Mouse (Mus musculus): Measurements from ENCODE around the gene Sp6. TPM values are rescaled to one million over a fixed set of nuclear protein-coding genes. Genes with fewer than 3 reads are reported as not detected.

Sp6 gene
- polyA plus RNA-seq, 1 experiment from 2014 or later, result 0.07 TPM

- H3K27me3 ChIP-seq (ENCODE audit: insufficient read depth, low read length), result no peaks in the 10 kb centered on the region
- no peaks in the 10 kb centered on the region for H3K9me3 ChIP-seq (ENCODE audit: low read length)
- DNase-seq (no peak), ATAC-seq (no peak)
- no peaks in the 10 kb centered on the region for H3K36me3 ChIP-seq (replicated peaks; ENCODE audit: insufficient read depth, low read length)
- 77% methylated on average over 4 of the region's 4 CpGs for WGBS (ENCODE audit: insufficient replicate concordance)
- no peak overlapping the region for H3K27ac ChIP-seq (ENCODE audit: low read depth)
- no peak overlapping the region for H3K4me3 ChIP-seq (ENCODE audit: low read depth, low read length)
- H3K4me1 ChIP-seq (ENCODE audit: insufficient read depth), result peaks cover 12% of the 10 kb centered on the region
- no peak for TF ChIP-seq CTCF (IDR thresholded peaks at IDR 0.05; ENCODE audit: low read depth)
- TF ChIP-seq EP300 (IDR thresholded peaks at IDR 0.05; ENCODE audit: low read depth), result no peak
- H3K4me2 ChIP-seq (ENCODE audit: low read depth, low read length), result no peak overlapping the region
- H3K9ac ChIP-seq (replicated peaks), result no peak overlapping the region
Measured at GRCm38 (mm10) chr11:97033781-97034180, 20.6 kb downstream of the Sp6 start.

GRCm38 (mm10) chr11:97036141-97036540 lies 22.9 kb downstream of the Sp6 start:
- 75% methylated on average over 5 of the region's 5 CpGs for WGBS (ENCODE audit: insufficient replicate concordance)
- Histone ChIP-seq H3K36me3 (replicated peaks; ENCODE audit: insufficient read depth, low read length) (no peaks in the 10 kb centered on the region), H3K27me3 (ENCODE audit: insufficient read depth, low read length) (no peaks in the 10 kb centered on the region), H3K27ac (ENCODE audit: low read depth) (no peak overlapping the region), H3K4me1 (ENCODE audit: insufficient read depth) (peaks cover 9% of the 10 kb centered on the region; the same call in 1 of the 2 replicates), H3K9ac (replicated peaks) (no peak overlapping the region), H3K4me3 (ENCODE audit: low read depth, low read length) (no peak overlapping the region), H3K4me2 (ENCODE audit: low read depth, low read length) (no peak overlapping the region), H3K9me3 (ENCODE audit: low read length) (no peaks in the 10 kb centered on the region)
- ATAC-seq (no peak), DNase-seq (no peak)
- TF ChIP-seq EP300 (IDR thresholded peaks at IDR 0.05; ENCODE audit: low read depth), result no peak
- TF ChIP-seq CTCF (IDR thresholded peaks at IDR 0.05; ENCODE audit: low read depth), result no peak

GRCm38 (mm10) chr11:97038881-97039280 lies 25.7 kb downstream of the Sp6 start:
- Histone ChIP-seq H3K4me3 (ENCODE audit: low read depth, low read length) (no peak overlapping the region), H3K4me2 (ENCODE audit: low read depth, low read length) (no peak overlapping the region), H3K27ac (ENCODE audit: low read depth) (no peak overlapping the region), H3K36me3 (replicated peaks; ENCODE audit: insufficient read depth, low read length) (peaks cover 3% of the 10 kb centered on the region; the same call in 1 of the 2 replicates), H3K27me3 (ENCODE audit: insufficient read depth, low read length) (no peaks in the 10 kb centered on the region), H3K4me1 (ENCODE audit: insufficient read depth) (peaks cover 16% of the 10 kb centered on the region), H3K9ac (replicated peaks) (no peak overlapping the region), H3K9me3 (ENCODE audit: low read length) (no peaks in the 10 kb centered on the region)
- WGBS (ENCODE audit: insufficient replicate concordance), result 68% methylated on average over 7 of the region's 7 CpGs
- DNase-seq, result no peak
- no peak for ATAC-seq
- TF ChIP-seq CTCF (IDR thresholded peaks at IDR 0.05; ENCODE audit: low read depth), result no peak
- TF ChIP-seq EP300 (IDR thresholded peaks at IDR 0.05; ENCODE audit: low read depth), result no peak

GRCm38 (mm10) chr11:97040301-97041021 lies 27.3 kb downstream of the Sp6 start:
- no peak for TF ChIP-seq EP300 (IDR thresholded peaks at IDR 0.05; ENCODE audit: low read depth)
- no peak for TF ChIP-seq CTCF (IDR thresholded peaks at IDR 0.05; ENCODE audit: low read depth)
- H3K27me3 ChIP-seq (ENCODE audit: insufficient read depth, low read length), result no peaks in the 10 kb centered on the region
- peak overlapping the region; percentile 88; the same call in 1 of the 2 replicates for H3K9ac ChIP-seq (replicated peaks)
- H3K36me3 ChIP-seq (replicated peaks; ENCODE audit: insufficient read depth, low read length), result peaks cover 5% of the 10 kb centered on the region; the same call in 1 of the 2 replicates
- peak overlapping the region; percentile 97 for H3K4me2 ChIP-seq (ENCODE audit: low read depth, low read length)
- ATAC-seq (no peak), DNase-seq (no peak)
- WGBS (ENCODE audit: insufficient replicate concordance), result 31% methylated on average over 12 of the region's 12 CpGs
- H3K4me3 ChIP-seq (ENCODE audit: low read depth, low read length), result peak overlapping the region; percentile 86
- H3K9me3 ChIP-seq (ENCODE audit: low read length), result no peaks in the 10 kb centered on the region
- H3K27ac ChIP-seq (ENCODE audit: low read depth), result peak overlapping the region; percentile 81; the same call in 1 of the 2 replicates
- H3K4me1 ChIP-seq (ENCODE audit: insufficient read depth), result peaks cover 16% of the 10 kb centered on the region

GRCm38 (mm10) chr11:97041022-97041899 lies 28.1 kb downstream of the Sp6 start, which contains the start of the genes Lrrc46 and Mrpl10:
Gene Lrrc46, minus strand, starts transcription at chr11:97041407.
Gene Mrpl10, plus strand, starts transcription at chr11:97041560.
- no peak for TF ChIP-seq CTCF (IDR thresholded peaks at IDR 0.05; ENCODE audit: low read depth)
- TF ChIP-seq EP300 (IDR thresholded peaks at IDR 0.05; ENCODE audit: low read depth), result 0 out of 2 replicates have a peak, but pooled peaks have one; percentile 36
- DNase-seq (peak; percentile 96), ATAC-seq (peak; percentile 91)
- H3K36me3 ChIP-seq (replicated peaks; ENCODE audit: insufficient read depth, low read length), result peaks cover 8% of the 10 kb centered on the region; the same call in 1 of the 2 replicates
- peak within 1 kb of the TSS; percentile 88 for H3K9ac ChIP-seq (replicated peaks)
- under 1% methylated on average over 47 of the region's 48 CpGs for WGBS (ENCODE audit: insufficient replicate concordance)
- H3K4me1 ChIP-seq (ENCODE audit: insufficient read depth), result peaks cover 16% of the 10 kb centered on the region
- no peaks in the 10 kb centered on the region for H3K27me3 ChIP-seq (ENCODE audit: insufficient read depth, low read length)
- peak within 1 kb of the TSS; percentile 81 for H3K27ac ChIP-seq (ENCODE audit: low read depth)
- no peaks in the 10 kb centered on the region for H3K9me3 ChIP-seq (ENCODE audit: low read length)
- H3K4me3 ChIP-seq (ENCODE audit: low read depth, low read length), result peak within 1 kb of the TSS; percentile 86
- H3K4me2 ChIP-seq (ENCODE audit: low read depth, low read length), result peak within 1 kb of the TSS; percentile 97

GRCm38 (mm10) chr11:97044902-97045301 lies 31.7 kb downstream of the Sp6 start:
- DNase-seq (no peak), ATAC-seq (no peak)
- Histone ChIP-seq H3K9me3 (ENCODE audit: low read length) (no peaks in the 10 kb centered on the region), H3K4me3 (ENCODE audit: low read depth, low read length) (no peak overlapping the region), H3K9ac (replicated peaks) (no peak overlapping the region), H3K36me3 (replicated peaks; ENCODE audit: insufficient read depth, low read length) (peaks cover 20% of the 10 kb centered on the region), H3K4me2 (ENCODE audit: low read depth, low read length) (no peak overlapping the region), H3K4me1 (ENCODE audit: insufficient read depth) (peaks cover 16% of the 10 kb centered on the region), H3K27ac (ENCODE audit: low read depth) (no peak overlapping the region), H3K27me3 (ENCODE audit: insufficient read depth, low read length) (no peaks in the 10 kb centered on the region)
- TF ChIP-seq EP300 (IDR thresholded peaks at IDR 0.05; ENCODE audit: low read depth) (no peak), CTCF (IDR thresholded peaks at IDR 0.05; ENCODE audit: low read depth) (no peak)
- 86% methylated on average over 8 of the region's 8 CpGs for WGBS (ENCODE audit: insufficient replicate concordance)
